Mouse (Mus musculus) hindbrain, embryonic 12.5 days (tissue): ENCODE results near the gene Abhd6. TPM values are rescaled to one million over a fixed set of nuclear protein-coding genes. Genes with fewer than 3 reads are reported as not detected.
A peak's percentile ranks its signal among the peaks of the same experiment; 100 is the strongest.

Experiments
- ATAC-seq: fragments of 200-750 bp; cut with Nextera tagmentation; 2 replicates; pipeline ENCODE4 v1.8.0; 2017; ENCODE audit warnings: moderate TSS enrichment; ENCODE audit not compliant: low FRiP score
- H3K27ac ChIP-seq: fragments of 300-500 bp; sonication (generic); 2 replicates; pipeline ENCODE4 v1.5.1; 2016; ENCODE audit warnings: mild to moderate bottlenecking
- H3K27me3 ChIP-seq: fragments of 300-500 bp; sonication (generic); 2 replicates; pipeline ENCODE4 v1.6.1; 2016; ENCODE audit warnings: mild to moderate bottlenecking
- H3K36me3 ChIP-seq: fragments of 300-500 bp; sonication (generic); 2 replicates; pipeline ENCODE4 v1.6.1; 2016; ENCODE audit warnings: mild to moderate bottlenecking
- H3K4me1 ChIP-seq: fragments of 300-500 bp; sonication (generic); 2 replicates; pipeline ENCODE4 v1.6.1; 2016
- H3K4me2 ChIP-seq: fragments of 300-500 bp; sonication (generic); replicated peaks from 2 replicates; pipeline ENCODE4 v1.6.1; 2016; ENCODE audit warnings: mild to moderate bottlenecking
- H3K4me3 ChIP-seq: fragments of 300-500 bp; sonication (generic); 2 replicates; pipeline ENCODE4 v1.5.1; 2016; ENCODE audit warnings: mild to moderate bottlenecking
- H3K9ac ChIP-seq: fragments of 300-500 bp; sonication (generic); 2 replicates; pipeline ENCODE4 v1.6.1; 2016; ENCODE audit warnings: mild to moderate bottlenecking, moderate library complexity
- H3K9me3 ChIP-seq: fragments of 300-500 bp; sonication (generic); replicated peaks from 2 replicates; pipeline ENCODE4 v1.6.1; 2016; ENCODE audit warnings: mild to moderate bottlenecking
- WGBS: fragments of 180-500 bp; shearing (Covaris S2); methylation state at CpG from one replicate; pipeline ENCODE4 v1.1.7; 2016; 5-methylcytosine and 5-hydroxymethylcytosine counted together
- polyA plus RNA-seq: library from polyadenylated mRNA; unstranded; fragments of >200 nt; fragmentation: Nextera tagmentation; extraction: Ambion mirVana; gene quantifications from 2 replicates; pipeline ENCODE4 v1.2.1, GENCODE M21; 2016

Gene Abhd6
- 19.5 and 19.6 TPM in 2 replicates for polyA plus RNA-seq

- peaks cover 10% of the 10 kb centered on the region for H3K4me1 ChIP-seq
- H3K9me3 ChIP-seq, result no peaks in the 10 kb centered on the region
- peak within 1 kb of the TSS; percentile 77 for H3K4me2 ChIP-seq
- H3K9ac ChIP-seq, result peak within 1 kb of the TSS; percentile 66
- WGBS, result 3% methylated on average over 38 of the region's 38 CpGs
- ATAC-seq, result peak; percentile 90
- H3K27ac ChIP-seq, result peak within 1 kb of the TSS; percentile 72
- no peaks in the 10 kb centered on the region for H3K36me3 ChIP-seq
- H3K4me3 ChIP-seq, result peak within 1 kb of the TSS; percentile 57
- H3K27me3 ChIP-seq, result peaks cover 40% of the 10 kb centered on the region
Observed at GRCm38 (mm10) chr14:8002432-8003092, at the start of gene Abhd6. Abhd6 (plus strand) TSS chr14:8002902.

- Histone ChIP-seq H3K9me3 (no peaks in the 10 kb centered on the region), H3K4me3 (no peak overlapping the region), H3K9ac (no peak overlapping the region), H3K4me1 (peaks cover 13% of the 10 kb centered on the region), H3K4me2 (no peak overlapping the region), H3K36me3 (peaks cover 26% of the 10 kb centered on the region), H3K27ac (no peak overlapping the region), H3K27me3 (no peaks in the 10 kb centered on the region)
- no peak for ATAC-seq
- 22% methylated on average over 6 of the region's 6 CpGs for WGBS
Observed at GRCm38 (mm10) chr14:7954071-7954471, 48.6 kb upstream of the Abhd6 start.

GRCm38 (mm10) chr14:7956427-7956826, 46.3 kb upstream of the Abhd6 start:
- Histone ChIP-seq H3K4me3 (no peak overlapping the region), H3K27me3 (no peaks in the 10 kb centered on the region), H3K9ac (no peak overlapping the region), H3K36me3 (peaks cover 5% of the 10 kb centered on the region; the same call in 1 of the 2 replicates), H3K9me3 (no peaks in the 10 kb centered on the region), H3K27ac (no peak overlapping the region), H3K4me2 (no peak overlapping the region), H3K4me1 (peaks cover 13% of the 10 kb centered on the region)
- no peak for ATAC-seq
- 79% methylated on average over 10 of the region's 10 CpGs for whole genome bisulfite sequencing

DNA sequence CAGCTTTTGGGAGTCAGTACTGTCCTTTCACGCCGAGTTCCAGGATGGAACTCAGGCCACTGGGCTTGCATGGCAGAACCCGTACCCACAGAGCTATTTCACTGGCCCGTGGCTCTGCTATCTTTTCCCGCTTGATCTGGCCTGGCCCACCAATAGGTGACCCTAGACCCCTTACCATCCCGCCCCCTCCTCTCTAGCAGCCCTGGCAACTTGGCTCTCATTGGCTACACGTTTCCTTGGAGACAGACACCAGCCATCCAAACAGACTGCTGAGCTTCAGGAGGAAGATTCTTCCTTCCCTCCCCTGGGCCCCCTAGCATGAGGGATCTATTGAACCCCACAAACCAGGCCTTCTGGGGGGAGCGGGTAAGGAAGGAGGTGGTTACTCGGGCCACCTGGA, 45.7 kb upstream of the Abhd6 start, which contains the start of gene Gm45521:
Gene Gm45521, plus strand, starts transcription at position 240 of the 400 bp plus-strand sequence.
- Histone ChIP-seq H3K27ac (no peak within 1 kb of the TSS), H3K9ac (no peak within 1 kb of the TSS), H3K27me3 (no peaks in the 10 kb centered on the region), H3K4me1 (peaks cover 13% of the 10 kb centered on the region), H3K9me3 (no peaks in the 10 kb centered on the region), H3K4me2 (no peak within 1 kb of the TSS), H3K36me3 (no peaks in the 10 kb centered on the region), H3K4me3 (no peak within 1 kb of the TSS)
- WGBS, result 49% methylated on average over 9 of the region's 9 CpGs
- ATAC-seq, result peak; percentile 39; the same call in 1 of the 2 replicates

DNA sequence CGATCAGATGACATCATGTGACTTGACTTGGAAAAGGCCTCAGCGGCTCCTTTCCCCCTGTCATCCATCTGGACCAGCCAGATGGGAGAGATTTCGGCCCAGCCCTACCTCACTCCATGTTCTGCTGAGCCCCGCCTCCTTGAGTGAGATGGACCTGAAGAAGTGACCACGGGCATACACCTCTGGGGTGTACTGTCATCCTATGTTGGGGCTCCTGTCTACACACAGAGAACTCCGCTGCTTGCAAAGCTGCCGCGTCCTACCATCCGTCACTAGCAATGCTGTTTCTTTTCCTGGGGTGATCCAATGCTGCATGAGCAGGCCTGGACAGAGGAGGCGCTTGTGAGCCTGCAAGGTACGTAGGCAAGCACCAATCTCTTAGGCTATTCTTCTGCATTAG, 42.1 kb upstream of the Abhd6 start:
- Histone ChIP-seq H3K36me3 (no peaks in the 10 kb centered on the region), H3K4me3 (no peak overlapping the region), H3K27me3 (no peaks in the 10 kb centered on the region), H3K9me3 (no peaks in the 10 kb centered on the region), H3K9ac (no peak overlapping the region), H3K27ac (no peak overlapping the region), H3K4me2 (no peak overlapping the region), H3K4me1 (peaks cover 5% of the 10 kb centered on the region; the same call in 1 of the 2 replicates)
- 49% methylated on average over 11 of the region's 11 CpGs for WGBS
- ATAC-seq, result 0 out of 2 replicates have a peak, but pooled peaks have one; percentile 40

DNA sequence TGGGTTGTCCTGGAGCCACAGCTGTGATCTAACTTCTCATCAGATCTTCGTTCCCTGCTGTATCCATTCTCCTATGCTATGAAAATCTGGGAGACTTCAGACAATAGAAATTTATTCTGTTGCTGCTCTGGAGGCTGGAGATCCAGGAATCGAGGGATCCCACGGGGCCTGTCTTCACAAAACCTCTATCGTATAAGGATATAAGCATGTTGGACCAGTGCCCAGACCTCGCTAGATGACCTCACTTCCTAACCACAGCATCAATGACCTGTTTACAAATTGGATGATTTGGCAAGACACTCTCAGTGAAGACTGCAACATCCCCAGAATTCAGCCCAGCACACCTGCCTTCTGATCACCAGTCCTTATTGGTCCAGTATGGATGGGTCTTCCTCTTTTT, 41.0 kb upstream of the Abhd6 start:
- Histone ChIP-seq H3K27ac (no peak overlapping the region), H3K4me3 (no peak overlapping the region), H3K9ac (no peak overlapping the region), H3K27me3 (no peaks in the 10 kb centered on the region), H3K4me2 (no peak overlapping the region), H3K36me3 (no peaks in the 10 kb centered on the region), H3K9me3 (no peaks in the 10 kb centered on the region), H3K4me1 (peaks cover 5% of the 10 kb centered on the region; the same call in 1 of the 2 replicates)
- no peak for ATAC-seq
- 77% methylated on average over 5 of the region's 5 CpGs for WGBS

DNA sequence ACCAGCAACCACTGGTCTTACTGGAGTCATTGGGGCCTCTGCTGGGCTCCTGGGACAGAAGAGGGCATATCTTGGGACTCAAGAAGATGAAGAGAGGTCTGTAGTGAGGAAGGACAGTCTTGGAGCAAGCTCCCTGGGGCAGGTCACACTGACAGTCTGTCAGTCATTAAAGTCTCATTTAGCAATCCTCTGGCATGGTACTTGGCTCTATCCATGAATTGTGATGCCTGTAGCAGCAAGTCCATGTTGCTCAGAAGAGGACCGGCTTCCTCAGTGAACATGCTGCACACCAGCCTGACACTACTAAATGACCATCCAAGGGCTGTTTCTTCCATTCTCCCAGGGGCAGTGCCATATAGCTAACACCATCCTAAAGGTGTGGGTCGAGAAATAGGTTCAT, 40.1 kb upstream of the Abhd6 start:
- Histone ChIP-seq H3K9ac (no peak overlapping the region), H3K4me1 (no peaks in the 10 kb centered on the region), H3K9me3 (no peaks in the 10 kb centered on the region), H3K27ac (no peak overlapping the region), H3K36me3 (no peaks in the 10 kb centered on the region), H3K27me3 (no peaks in the 10 kb centered on the region), H3K4me3 (no peak overlapping the region), H3K4me2 (no peak overlapping the region)
- WGBS, result 87% methylated on average over 2 of the region's 2 CpGs
- ATAC-seq, result no peak

DNA sequence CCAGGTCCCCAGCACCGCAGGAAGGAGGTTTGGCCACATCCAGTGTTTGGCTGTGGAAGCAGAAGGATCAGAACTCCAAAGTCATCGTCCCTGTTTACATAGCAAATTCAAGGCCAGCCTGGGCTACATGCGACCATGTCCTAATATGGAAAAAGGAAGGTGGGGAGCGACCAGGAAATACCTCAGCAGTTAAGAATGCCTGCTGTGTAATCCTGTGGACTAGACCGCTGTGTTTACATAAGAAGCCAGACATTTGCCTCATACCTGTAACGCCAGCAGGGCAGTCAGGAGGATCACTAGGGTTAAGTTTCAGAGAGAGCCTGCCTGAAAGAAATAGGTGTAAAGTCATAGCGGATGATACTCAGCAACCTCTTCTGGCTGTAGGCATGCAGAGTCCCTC, 39.5 kb upstream of the Abhd6 start:
- Histone ChIP-seq H3K4me3 (no peak overlapping the region), H3K9me3 (no peaks in the 10 kb centered on the region), H3K36me3 (no peaks in the 10 kb centered on the region), H3K4me2 (no peak overlapping the region), H3K27me3 (no peaks in the 10 kb centered on the region), H3K27ac (no peak overlapping the region), H3K4me1 (no peaks in the 10 kb centered on the region), H3K9ac (no peak overlapping the region)
- WGBS, result 66% methylated on average over 7 of the region's 7 CpGs
- no peak for ATAC-seq

GRCm38 (mm10) chr14:7964219-7964889, 38.3 kb upstream of the Abhd6 start:
- Histone ChIP-seq H3K4me3 (no peak overlapping the region), H3K4me1 (no peaks in the 10 kb centered on the region), H3K4me2 (no peak overlapping the region), H3K36me3 (no peaks in the 10 kb centered on the region), H3K9me3 (no peaks in the 10 kb centered on the region), H3K27ac (no peak overlapping the region), H3K27me3 (no peaks in the 10 kb centered on the region), H3K9ac (no peak overlapping the region)
- ATAC-seq, result peak; percentile 46; the same call in 1 of the 2 replicates
- 57% methylated on average over 11 of the region's 11 CpGs for WGBS

DNA sequence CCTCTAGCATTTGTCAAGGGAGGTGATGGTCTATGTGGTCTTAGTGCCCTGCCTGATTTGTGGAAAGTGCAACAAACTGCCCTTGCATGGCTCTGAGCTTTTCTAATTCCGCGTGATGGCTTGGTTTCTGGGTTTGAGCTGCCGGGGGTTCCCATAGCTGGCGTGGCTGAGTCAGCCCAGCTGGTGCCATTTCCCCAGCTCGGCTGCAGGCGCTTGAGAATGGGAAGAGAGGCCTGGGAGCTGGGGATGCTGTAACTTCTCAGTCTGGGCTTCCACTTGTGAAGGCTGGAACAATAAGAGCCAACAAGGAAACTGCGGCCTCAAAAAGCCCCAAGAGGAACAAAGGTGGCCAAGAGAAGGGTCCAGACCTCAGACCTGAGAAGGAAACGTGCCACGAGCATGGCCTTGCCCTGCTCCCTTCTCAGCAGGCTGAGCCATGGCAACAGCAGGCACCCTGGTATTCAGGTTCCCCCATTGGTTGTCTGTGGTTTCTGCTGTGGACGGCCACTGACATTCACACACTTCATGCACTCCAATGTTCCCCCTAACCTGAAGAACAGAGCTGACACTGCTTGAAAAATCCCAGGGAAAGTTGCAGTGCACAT, 30.7 kb upstream of the Abhd6 start:
- no peak for ATAC-seq
- H3K36me3 ChIP-seq, result no peaks in the 10 kb centered on the region
- H3K4me3 ChIP-seq, result no peak overlapping the region
- no peaks in the 10 kb centered on the region for H3K4me1 ChIP-seq
- no peak overlapping the region for H3K9ac ChIP-seq
- no peak overlapping the region for H3K4me2 ChIP-seq
- H3K27ac ChIP-seq, result no peak overlapping the region
- no peaks in the 10 kb centered on the region for H3K27me3 ChIP-seq
- 75% methylated on average over 10 of the region's 10 CpGs for WGBS
- H3K9me3 ChIP-seq, result no peaks in the 10 kb centered on the region

- WGBS, result 100% methylated on average over 1 of the region's 1 CpGs
- no peak overlapping the region for H3K4me3 ChIP-seq
- H3K27me3 ChIP-seq, result no peaks in the 10 kb centered on the region
- no peak for ATAC-seq
- H3K9me3 ChIP-seq, result no peaks in the 10 kb centered on the region
- no peak overlapping the region for H3K27ac ChIP-seq
- H3K36me3 ChIP-seq, result no peaks in the 10 kb centered on the region
- no peak overlapping the region for H3K9ac ChIP-seq
- H3K4me2 ChIP-seq, result no peak overlapping the region
- H3K4me1 ChIP-seq, result no peaks in the 10 kb centered on the region
Observed at GRCm38 (mm10) chr14:7974643-7975042, 28.1 kb upstream of the Abhd6 start.

GRCm38 (mm10) chr14:7975177-7975576, 27.5 kb upstream of the Abhd6 start:
- H3K36me3 ChIP-seq, result no peaks in the 10 kb centered on the region
- H3K4me3 ChIP-seq, result no peak overlapping the region
- no peaks in the 10 kb centered on the region for H3K9me3 ChIP-seq
- H3K4me2 ChIP-seq, result no peak overlapping the region
- no peaks in the 10 kb centered on the region for H3K4me1 ChIP-seq
- H3K27ac ChIP-seq, result no peak overlapping the region
- no peaks in the 10 kb centered on the region for H3K27me3 ChIP-seq
- 82% methylated on average over 6 of the region's 6 CpGs for WGBS
- H3K9ac ChIP-seq, result no peak overlapping the region
- no peak for ATAC-seq
